Mouse (Mus musculus): ENCODE measurements around the gene Krtap11-1.

The Krtap11-1 gene

DNA sequence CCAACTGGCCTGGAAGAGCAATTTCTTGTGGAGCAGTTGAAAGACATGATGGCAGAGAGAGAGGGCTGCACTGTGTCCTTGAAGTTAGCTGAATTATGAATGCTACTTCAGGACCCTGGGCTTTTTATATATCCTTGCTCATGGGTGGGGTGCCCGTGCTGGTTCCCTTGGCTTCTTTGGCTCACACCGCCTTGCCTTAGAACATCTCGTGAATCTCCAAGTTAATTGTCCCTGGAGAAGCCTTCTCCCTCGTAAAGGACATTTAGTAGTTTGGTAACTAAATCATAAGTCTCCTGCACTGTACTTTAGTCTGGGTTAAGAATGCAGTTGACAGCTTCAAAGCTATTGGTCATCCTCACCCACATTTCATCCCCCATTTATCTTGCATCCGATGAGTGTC, at the start of gene Krtap11-1:
Krtap11-1 (minus strand) TSS at position 101 of the 400 bp plus-strand sequence.
- in situ Hi-C loops (cut with MboI, MseI): no loop called here

DNA sequence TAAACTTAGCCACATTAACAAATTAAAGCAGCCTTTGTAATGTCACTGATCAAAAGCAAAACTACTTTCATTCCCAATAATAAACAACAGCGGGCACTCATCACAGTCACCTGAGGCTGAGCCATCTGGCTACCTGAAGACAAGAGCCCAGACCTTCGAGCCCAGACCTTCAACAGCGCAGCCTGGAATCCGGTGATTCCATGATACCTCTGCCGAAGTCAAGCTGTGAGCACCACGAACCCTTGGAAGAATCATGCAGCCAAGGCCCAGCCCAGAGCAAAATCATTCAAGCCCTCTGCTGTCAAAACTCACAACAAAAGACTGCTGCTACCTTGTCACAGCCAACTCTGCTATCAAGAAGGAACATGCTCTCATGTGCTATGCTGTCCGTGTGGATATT, 47.2 kb upstream of the Krtap11-1 start:
- in situ Hi-C loops (cut with MboI, MseI): no loop called here

DNA sequence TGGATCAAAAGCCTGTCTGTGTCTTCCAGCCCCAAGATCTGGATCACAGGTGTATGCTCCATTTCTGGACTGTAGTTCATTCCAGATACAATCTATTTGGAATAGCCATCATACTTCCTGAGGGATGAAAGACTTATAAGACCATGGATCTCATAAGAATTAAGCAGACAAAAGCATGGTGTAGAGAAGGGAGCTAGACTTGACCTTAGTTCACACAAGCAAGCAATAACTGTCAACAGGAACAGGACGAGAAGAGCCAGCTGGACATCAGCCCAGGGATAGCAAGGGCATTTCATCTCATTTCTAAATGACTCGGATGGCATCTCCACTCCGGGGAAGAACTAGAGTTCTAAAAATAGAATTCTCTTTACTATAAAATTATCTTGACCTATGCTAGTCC, 46.3 kb upstream of the Krtap11-1 start:
- in situ Hi-C loops (cut with MboI, MseI): no loop called here

DNA sequence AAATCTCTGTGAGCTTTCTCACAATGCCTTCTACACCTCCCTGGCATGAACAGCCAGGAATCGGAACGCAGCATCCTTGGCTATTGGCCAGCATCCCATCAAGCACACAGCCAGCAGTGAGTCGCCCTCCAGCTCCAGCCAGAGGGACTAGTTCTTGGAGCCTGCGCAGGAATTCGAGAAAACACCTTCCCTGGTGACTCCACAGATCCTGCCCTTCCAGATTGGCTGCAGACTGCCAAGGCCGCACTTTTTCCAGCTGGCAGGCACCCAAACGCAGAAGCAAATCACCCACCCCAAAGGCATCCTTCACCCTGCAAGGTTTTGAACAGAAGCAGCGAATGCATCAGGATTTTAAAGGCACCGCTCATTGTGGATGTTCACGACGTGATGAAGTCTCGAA, 42.7 kb upstream of the Krtap11-1 start:
- in situ Hi-C loops (cut with MboI, MseI): no loop called here

DNA sequence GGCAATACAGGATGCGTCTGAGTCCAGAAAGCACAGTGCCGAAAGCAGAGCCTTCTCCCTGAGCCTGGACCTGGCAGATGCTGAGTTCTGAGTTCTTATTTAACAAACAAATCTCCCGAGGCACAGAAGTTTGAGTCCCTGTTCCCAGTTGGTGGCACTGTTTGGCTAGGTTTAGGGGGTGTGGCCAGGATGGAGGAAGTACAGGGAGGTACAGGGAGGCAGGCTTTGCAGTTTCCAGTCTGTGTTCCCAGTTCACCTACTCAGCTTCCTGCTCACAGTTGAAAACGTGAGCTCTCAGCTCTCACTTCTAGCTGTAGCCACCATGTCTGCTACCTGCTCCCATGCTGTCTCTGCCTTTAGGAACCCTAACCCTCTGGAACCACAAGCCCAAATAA, 37.8 kb upstream of the Krtap11-1 start:
- in situ Hi-C loops (cut with MboI, MseI): no loop called here

DNA sequence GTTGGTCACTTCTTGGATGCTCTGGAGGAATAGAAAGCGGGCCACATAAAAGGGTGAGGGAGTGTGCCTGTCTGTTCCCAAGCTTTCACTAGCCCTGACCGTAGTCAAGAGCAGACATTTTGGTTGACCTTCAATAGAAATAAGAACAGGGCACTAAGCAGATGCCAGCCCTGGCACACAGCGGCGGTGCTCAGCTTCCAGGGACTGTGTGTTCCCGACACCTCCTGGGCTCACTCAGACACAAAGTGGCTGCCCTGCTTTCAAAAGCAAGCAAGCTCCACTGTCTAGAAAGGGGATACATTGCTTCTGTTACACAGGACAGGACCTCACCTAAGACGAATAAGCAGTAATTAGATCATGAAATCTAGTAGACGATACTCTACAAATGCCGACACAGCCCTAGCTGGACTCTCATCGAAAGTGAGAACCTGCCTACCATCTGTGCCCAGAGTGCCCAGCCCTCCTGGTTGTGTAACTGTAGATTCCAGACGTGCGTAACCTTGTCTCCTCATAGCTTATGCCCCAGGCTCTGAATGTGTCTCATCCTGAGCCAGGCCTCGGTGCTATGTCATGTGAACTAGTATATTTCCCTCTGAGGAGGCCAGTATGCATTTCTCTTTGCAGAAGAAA, 37.3 kb upstream of the Krtap11-1 start:
- in situ Hi-C loops (cut with MboI, MseI): no loop called here

DNA sequence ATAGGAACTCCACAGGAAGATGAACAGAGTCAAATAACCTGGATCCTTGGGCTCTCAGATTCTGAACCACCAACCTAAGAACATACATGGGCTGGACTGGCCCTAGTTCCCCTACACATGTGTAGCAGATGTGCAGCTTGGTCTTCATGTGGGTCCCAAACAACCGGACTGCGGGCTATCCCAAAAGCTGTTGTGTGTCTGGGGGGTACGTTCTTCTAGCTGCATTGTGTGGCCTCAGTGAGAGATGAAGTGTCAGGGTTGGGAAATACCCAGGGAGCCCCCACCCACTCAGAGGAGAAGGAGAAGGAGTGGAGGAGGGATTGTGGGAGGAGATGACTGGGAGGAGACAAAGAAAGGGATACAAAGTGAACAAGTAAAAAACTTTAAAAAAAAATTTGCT, 36.0 kb upstream of the Krtap11-1 start:
- in situ Hi-C loops (cut with MboI, MseI): no loop called here

DNA sequence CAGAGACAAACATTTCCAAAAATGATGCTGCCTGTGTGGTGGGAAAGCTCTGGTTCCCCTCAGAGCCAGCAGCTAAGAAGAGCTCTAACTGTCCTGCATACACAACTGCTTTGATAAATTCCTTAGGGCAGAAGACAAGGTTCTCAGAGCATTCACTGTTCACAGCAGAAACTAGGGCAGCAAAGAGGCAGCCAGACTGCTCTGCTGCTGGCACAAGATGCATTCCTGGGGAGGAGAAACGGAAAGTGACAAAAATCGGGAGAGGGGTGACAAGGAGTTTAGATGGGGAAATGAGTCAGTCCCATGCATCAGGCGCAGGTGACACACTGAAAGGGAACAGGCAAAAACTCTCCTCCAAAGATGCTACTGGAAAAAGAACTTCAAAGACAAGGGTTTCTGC, 16.2 kb upstream of the Krtap11-1 start:
- in situ Hi-C loops (cut with MboI, MseI): no loop called here

DNA sequence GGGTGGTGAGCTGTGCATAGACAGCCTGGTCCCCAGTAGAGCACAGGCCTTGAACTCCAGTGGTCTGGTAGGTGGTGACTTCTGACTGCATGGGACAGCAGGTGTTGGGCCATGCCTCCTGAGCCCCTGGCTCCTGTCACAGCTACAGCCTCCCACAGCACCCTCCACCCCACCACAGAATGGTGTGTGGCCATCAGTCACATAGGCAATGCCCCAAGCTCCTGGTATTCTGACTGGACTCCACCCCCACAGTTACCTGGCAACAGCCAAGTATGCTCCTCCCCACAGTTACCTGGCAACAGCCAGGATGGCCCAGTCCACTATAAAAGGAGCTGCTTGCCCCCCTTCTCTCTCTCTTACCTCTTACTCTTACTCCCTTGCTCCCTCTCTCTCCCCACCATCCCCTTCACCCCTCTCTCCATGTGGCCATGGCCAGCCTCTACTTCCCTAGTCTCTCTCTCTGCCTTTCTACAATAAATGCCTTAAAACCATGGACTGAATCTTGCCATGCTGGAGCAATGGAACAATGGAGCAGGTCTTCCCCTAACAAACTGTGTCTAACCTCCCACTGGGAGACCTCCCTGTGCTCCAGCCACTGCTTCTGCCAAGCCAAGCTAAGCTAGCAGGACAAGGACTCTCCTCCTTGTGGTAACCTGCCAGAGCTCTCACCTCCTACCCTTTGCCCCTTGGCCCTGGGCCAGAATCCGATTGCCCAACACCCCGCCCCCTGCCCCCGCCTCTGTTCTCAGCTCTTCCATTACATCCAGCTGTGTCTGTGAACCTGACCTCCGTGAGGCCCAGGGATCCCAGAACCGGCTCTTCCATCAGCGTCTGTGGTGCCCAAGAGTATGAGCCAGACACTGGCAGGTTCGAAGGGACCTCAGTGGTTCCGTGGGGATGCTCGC, 14.9 kb upstream of the Krtap11-1 start:
- in situ Hi-C loops (cut with MboI, MseI): no loop called here

DNA sequence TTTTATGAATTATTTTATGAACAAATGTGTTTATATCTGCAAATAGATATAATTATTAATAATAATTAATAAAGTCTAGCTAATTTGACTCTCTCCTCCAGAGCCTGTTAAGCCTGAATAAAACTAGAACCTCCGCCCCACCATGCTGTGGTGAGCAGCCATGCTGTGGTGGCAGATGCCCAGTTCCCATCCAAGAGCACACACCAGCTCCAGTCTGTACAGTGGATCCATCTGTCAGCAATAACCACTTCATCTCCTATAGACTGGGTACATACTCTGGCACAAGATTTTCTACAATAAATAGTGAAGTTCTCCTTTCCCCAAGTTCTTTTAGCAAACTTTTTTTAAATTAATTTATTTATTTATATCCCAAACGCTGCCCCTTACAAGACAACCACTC, 10.7 kb upstream of the Krtap11-1 start:
- in situ Hi-C loops (cut with MboI, MseI): no loop called here

DNA sequence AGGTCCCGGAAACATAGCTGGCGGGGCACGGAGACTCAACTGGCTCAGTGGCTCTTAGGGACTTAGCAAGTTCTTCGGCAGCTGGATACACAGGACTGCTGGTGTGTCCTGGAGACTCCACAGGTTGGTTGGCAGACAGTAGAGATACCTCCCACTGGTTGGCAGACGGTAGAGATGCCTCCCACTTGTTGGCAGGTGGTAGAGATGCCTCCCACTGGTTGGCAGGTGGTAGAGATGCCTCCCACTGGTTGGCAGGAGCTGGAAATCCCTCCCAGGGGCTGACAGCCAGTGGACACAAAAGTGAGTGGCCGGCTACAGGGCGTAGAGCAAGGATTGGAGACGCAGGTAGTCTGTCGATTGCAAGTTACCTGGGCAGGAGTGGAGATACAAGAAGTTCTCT, 467 bp downstream of the Krtap11-1 start:
- in situ Hi-C loops (cut with MboI, MseI): no loop called here

DNA sequence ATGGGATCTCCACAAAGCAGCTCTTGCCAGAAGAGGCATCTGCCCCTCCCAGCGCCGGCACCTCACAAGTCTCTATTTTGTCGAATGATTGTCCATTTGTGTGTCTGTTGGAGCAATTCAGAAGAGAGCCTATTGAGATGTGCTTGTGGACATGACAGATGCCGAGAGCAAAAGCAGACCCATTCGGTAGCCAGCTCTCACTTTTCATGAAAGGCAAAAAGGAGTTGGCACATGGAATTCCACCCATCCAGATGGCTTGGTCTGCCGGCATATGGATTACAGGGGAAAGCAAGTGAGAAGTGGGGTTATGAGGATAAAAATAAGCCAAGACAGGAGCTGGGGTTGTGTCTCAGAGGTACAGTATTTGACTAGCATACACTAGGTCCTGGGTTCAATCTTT, 1.8 kb downstream of the Krtap11-1 start:
- in situ Hi-C loops (cut with MboI, MseI): no loop called here

DNA sequence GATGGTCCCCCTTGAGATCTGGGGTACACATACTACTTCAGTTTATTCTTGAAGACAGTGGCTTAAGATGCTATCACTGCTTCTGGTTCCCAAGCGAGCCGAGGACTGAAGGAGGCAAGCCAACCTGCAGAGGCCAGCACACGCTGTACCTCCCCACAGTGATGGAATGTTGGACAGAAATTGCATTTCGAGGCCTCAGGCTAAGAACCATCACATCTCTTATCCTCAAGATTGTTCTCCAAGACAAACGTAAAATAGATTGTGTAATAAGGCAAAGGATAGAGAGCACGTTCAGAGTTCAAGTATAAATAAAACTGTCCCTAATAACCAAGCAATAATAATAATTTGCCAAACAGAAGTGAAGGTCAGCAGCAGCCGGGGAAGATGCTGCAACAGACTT, 2.8 kb downstream of the Krtap11-1 start:
- in situ Hi-C loops (cut with MboI, MseI): no loop called here

DNA sequence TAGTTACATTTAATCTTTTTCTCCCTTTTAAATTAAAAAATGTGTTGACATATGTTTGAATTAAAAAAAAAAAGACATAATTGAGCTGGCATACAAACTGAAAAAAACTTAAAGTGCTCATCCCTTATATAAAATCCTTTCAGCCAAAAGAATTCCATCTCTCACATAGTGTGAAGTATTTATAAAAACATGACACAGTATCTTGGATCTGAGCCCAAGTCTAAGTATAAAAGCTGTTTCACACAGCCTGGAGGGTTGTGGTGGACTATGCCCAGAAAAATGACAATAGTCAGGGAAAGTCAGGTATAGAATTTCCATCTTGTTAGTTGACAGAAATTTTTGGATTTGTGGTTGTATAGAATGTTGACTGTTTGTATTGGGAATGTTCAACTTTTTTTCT, 20.7 kb downstream of the Krtap11-1 start:
- in situ Hi-C loops (cut with MboI, MseI): no loop called here

DNA sequence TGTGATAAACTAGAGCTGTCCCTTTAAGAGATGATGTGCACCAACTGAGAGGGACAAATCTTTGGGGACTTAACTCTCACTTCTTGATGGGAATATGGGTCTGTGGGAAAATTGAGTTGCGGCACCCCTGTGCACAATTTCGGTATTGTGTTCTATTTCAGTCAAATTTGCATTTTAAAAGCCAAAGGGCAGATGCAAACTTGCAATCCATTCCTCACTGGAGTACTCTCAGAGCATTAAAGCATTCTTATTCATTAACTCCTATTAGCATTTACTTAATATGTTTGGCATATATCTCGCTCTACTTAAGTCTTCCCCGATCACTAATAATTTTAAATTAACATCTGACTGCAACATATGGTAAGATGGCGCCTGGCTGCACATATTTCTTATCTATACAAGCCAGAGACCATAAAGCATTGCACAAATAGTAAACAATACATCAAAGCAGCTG, 32.9 kb downstream of the Krtap11-1 start:
- in situ Hi-C loops (cut with MboI, MseI): no loop called here

DNA sequence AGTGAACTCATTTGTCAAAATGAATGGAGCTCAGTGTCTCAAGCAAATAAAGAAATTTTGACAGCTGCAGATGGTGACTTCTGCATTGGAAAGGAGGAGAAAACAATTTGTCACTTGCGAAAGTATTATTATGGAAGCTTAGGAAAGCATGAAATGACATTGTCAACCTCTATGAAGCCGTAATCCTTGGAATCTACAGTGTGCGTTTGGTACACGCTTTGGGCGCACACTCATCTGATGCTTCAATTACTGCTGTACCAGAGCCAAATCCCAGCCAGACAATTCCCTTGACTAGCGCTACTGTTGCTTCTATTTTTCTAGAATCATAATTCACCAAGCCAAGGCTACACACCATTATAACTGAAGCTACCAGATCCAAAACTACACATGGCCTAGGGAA, 33.6 kb downstream of the Krtap11-1 start:
- in situ Hi-C loops (cut with MboI, MseI): no loop called here

DNA sequence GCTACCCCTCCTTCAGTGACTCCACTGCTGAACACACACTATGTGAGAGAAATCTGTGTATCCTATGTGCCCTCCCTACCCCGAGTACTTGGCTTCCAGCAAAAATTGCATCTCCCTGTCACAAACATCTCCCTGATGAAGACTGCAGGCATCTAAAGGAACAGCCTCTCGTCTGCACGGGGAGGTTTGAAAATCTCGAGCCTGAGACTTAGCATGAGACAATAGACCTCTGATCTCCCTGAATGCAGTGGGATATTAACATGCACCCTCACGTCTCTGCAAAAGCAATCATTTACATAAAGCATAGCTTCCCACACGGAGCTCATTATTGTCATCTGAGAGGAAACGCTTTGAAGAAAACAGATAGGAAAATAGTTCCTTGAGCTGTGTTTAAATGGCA, 40.4 kb downstream of the Krtap11-1 start:
- in situ Hi-C loops (cut with MboI, MseI): no loop called here

DNA sequence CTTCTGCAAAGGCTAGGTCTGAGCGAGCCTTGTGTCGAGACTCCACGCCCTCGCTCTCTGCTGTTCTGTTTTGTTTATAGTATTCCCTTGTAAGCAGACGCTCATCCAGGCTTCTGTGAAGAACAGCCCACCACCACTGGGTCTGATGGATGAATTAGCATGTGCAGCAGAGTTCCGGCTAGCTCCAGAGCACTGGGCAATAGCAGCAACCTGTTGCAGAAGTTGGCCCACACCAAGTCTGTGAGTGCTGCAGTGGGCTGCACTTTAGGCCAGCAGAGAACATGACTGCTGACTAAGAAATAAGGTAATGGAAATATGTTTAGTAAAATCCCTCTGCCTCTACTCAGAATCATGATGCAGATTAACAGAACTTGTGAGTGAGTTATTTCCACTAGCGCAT, 41.1 kb downstream of the Krtap11-1 start:
- in situ Hi-C loops (cut with MboI, MseI): no loop called here

DNA sequence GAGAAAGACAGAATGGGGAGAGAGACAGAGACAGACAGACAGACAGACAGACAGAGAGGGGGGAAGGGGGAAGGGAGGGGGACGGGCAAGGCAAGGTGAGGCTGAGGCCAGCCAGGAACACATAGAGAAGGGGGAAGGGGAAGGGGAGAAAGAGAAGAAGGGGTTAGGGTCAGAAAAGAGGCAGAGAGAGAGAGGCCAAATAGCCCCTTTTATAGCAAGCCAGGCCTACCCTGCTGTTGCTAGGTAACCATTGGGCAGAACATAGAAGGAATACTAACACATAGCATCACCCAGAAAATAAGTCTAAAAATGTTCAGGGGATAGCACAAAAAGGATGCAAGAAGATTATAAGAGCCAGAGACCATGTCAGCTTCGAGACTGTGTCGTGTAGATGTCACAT, 42.6 kb downstream of the Krtap11-1 start:
- in situ Hi-C loops (cut with MboI, MseI): no loop called here

DNA sequence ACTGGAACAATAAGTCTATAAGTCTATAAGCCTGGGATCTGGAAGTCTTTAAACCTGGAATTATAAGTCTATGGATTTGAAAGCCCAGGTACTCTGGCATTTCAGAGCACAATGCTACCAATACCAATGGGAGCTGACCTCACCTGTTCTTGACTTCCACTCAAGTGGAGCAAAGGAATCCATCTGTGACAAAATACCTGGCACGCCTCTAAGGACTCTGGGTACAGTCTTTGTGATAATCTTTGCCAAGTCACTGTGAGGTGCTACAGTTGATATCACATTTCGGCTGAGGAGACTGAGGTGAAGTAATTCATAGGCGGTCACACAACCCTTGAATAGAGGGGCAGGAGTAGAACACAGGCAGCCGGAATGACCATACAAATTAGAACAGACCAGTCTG, 50.0 kb downstream of the Krtap11-1 start:
- in situ Hi-C loops (cut with MboI, MseI): no loop called here

DNA sequence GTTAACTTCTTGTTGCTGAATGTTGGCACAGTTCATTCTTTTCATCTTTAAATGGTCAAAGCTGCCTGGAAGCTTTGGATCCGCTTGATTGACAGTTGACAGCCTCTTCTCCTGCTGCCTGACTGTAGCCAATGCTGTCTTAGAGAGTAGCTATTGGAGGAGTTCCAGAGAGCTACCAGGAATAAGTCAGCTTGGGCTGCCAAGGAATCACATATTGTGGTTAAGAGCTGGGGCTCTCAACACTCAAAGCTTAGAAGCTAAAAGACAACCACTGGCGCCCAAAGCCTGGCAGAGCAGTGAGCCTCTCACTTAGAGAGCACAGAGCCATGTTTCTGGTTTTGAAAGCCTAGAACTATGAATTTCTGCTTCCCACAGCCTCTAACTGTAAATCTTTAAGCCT, 50.4 kb downstream of the Krtap11-1 start:
- in situ Hi-C loops (cut with MboI, MseI): no loop called here
